Mouse (Mus musculus): ENCODE data around the gene Fgfr2. TPM values are rescaled to one million over a fixed set of nuclear protein-coding genes. Genes with fewer than 3 reads are reported as not detected.
A peak's percentile ranks its signal among the peaks of the same experiment; 100 is the strongest.

Fgfr2 gene
- polyA plus RNA-seq, 1 experiment from 2014 or later, result 39.4 TPM

GRCm38 (mm10) chr7:130701336-130701735 lies 2421.8 kb downstream of the Fgfr2 start:
- Histone ChIP-seq H3K4me2 (replicated peaks) (no peak overlapping the region), H3K9ac (replicated peaks) (no peak overlapping the region), H3K27ac (no peak overlapping the region), H3K27me3 (no peaks in the 10 kb centered on the region), H3K36me3 (peaks cover 25% of the 10 kb centered on the region), H3K9me3 (no peaks in the 10 kb centered on the region), H3K4me1 (replicated peaks) (peaks cover 71% of the 10 kb centered on the region), H3K4me3 (replicated peaks) (no peak overlapping the region)
- WGBS, result 87% methylated on average over 1 of the region's 1 CpGs
- no peak for ATAC-seq

DNA sequence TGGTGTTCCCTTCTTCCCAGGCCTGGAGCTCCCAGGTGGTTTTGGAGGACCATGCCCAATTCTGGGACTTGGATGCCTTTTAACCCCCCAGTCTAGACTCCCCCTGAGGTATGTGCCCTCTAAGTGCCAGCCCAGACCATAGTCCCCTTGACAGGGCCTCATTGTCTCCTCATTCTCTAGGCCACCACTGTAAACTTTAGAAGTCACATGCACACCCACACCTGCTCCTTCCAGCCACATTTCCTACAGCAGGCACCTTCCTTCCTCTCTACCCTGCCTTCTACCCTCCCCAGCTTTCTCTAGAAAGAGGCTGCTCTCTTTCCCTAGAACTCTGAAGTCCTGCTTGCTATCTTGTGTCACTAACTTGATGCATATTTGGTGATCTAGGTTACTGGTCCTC lies 2424.7 kb downstream of the Fgfr2 start:
- Histone ChIP-seq H3K4me1 (replicated peaks) (peaks cover 82% of the 10 kb centered on the region), H3K36me3 (peaks cover 25% of the 10 kb centered on the region), H3K27me3 (no peaks in the 10 kb centered on the region), H3K9ac (replicated peaks) (no peak overlapping the region), H3K4me3 (replicated peaks) (no peak overlapping the region), H3K4me2 (replicated peaks) (no peak overlapping the region), H3K27ac (no peak overlapping the region), H3K9me3 (no peaks in the 10 kb centered on the region)
- ATAC-seq, result no peak

GRCm38 (mm10) chr7:130696347-130697234 lies 2426.6 kb downstream of the Fgfr2 start:
- Histone ChIP-seq H3K36me3 (peaks cover 21% of the 10 kb centered on the region), H3K27ac (peak overlapping the region; percentile 67), H3K4me3 (replicated peaks) (peak overlapping the region; percentile 24), H3K27me3 (no peaks in the 10 kb centered on the region), H3K4me1 (replicated peaks) (peaks cover 70% of the 10 kb centered on the region), H3K9me3 (no peaks in the 10 kb centered on the region), H3K4me2 (replicated peaks) (peak overlapping the region; percentile 88), H3K9ac (replicated peaks) (peak overlapping the region; percentile 46)
- WGBS, result 45% methylated on average over 16 of the region's 16 CpGs
- ATAC-seq, result no peak

DNA sequence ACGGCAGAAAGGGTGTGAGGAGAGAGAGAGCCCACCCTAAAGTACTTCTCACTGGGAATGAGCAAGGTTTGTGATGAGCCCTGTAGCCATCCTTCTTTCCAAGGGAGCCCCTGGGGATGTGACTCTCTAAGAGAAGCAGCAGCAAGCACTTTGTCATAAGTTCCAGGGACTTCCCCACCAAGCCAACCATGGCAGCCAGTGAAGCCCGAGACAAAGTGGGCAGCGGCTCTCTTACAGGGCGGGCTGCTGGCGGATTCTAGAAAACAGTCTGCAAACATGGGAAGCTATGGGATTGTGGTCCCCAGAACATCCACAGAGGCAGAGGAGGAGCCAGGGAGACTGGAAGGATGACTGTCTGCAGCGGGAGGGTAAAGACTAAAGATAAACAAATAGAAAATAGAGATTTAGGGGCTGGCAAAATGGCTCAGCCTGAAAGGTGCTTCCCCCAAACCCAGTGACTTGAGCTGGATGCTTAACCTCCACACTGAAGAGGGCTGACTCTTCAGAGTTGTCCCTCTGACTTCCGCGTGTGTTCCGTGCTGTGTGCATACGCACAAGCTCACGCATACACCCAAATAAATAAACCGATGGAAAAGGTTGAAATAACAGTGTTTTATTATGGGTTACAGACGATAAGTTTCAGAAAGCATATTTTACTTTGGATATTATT lies 2427.3 kb downstream of the Fgfr2 start:
- ATAC-seq, result no peak
- Histone ChIP-seq H3K27me3 (no peaks in the 10 kb centered on the region), H3K4me1 (replicated peaks) (peaks cover 68% of the 10 kb centered on the region), H3K27ac (peak overlapping the region; percentile 4), H3K9me3 (no peaks in the 10 kb centered on the region), H3K4me3 (replicated peaks) (peak overlapping the region; percentile 92), H3K4me2 (replicated peaks) (peak overlapping the region; percentile 88), H3K9ac (replicated peaks) (peak overlapping the region; percentile 99), H3K36me3 (peaks cover 15% of the 10 kb centered on the region)
- WGBS, result 70% methylated on average over 13 of the region's 13 CpGs

DNA sequence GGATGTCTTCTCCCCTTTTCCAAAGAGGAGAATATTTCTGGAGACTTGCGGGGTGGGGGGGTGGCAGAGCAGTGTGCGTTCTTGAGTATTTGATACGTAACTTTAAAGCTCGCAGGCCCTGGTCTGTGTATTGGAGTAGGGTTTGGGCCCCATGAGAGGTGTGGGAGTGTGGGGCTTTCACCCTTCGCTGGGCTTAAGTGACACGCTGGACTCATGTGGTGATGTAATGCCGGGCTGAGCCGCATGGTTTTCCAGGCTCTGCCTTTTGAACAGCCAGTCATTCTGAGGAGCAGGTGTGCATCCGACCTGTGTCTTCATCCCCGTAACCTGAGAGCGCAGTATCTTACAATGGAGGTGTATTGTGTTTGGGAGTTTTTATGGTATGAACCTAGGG lies 2429.4 kb downstream of the Fgfr2 start:
- H3K9me3 ChIP-seq, result no peaks in the 10 kb centered on the region
- H3K27ac ChIP-seq, result peak overlapping the region; percentile 100
- H3K27me3 ChIP-seq, result no peaks in the 10 kb centered on the region
- no peak for ATAC-seq
- peak overlapping the region; percentile 88 for H3K4me2 ChIP-seq (replicated peaks)
- 9% methylated on average over 11 of the region's 11 CpGs for WGBS
- H3K36me3 ChIP-seq, result no peaks in the 10 kb centered on the region
- peaks cover 65% of the 10 kb centered on the region for H3K4me1 ChIP-seq (replicated peaks)
- peak overlapping the region; percentile 92 for H3K4me3 ChIP-seq (replicated peaks)
- H3K9ac ChIP-seq (replicated peaks), result peak overlapping the region; percentile 99

- Histone ChIP-seq H3K27me3 (no peaks in the 10 kb centered on the region), H3K4me2 (replicated peaks) (peak overlapping the region; percentile 88), H3K4me1 (replicated peaks) (peaks cover 59% of the 10 kb centered on the region), H3K36me3 (no peaks in the 10 kb centered on the region), H3K9ac (replicated peaks) (peak overlapping the region; percentile 99), H3K4me3 (replicated peaks) (peak overlapping the region; percentile 92), H3K27ac (peak overlapping the region; percentile 100), H3K9me3 (no peaks in the 10 kb centered on the region)
- ATAC-seq, result peak; percentile 51
- WGBS, result 1% methylated on average over 19 of the region's 19 CpGs
Observed at GRCm38 (mm10) chr7:130692943-130693799, 2430.0 kb downstream of the Fgfr2 start.

DNA sequence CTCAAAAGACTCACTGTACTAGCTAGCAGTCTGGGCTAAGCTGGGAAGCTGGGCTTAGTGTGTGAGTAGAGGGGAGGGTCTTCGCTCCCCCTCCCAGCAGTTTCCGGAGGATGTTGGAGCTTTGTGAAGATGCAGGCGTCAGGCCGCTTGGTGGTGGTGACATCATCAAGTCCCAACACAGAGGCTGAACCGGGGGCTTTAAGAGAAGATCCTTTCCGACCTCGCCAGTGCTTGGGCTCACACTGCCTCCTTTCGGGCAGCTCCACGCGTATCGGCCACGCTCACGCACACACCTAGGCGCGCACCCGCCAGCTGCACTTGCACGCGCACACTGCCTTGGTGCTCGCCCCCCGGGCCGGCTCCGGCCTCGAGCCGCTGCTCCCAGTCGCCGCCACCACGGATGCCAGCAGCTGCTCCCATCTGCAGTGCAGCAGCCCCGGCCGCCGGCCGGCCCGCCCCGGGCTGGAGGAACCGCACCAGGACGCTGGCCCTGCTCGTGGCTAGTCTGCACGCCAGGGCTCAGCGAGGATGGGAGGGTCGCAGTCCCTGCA lies 2430.7 kb downstream of the Fgfr2 start:
- Histone ChIP-seq H3K27ac (peak overlapping the region; percentile 100), H3K9me3 (no peaks in the 10 kb centered on the region), H3K4me3 (replicated peaks) (peak overlapping the region; percentile 92), H3K36me3 (no peaks in the 10 kb centered on the region), H3K4me2 (replicated peaks) (peak overlapping the region; percentile 88), H3K27me3 (no peaks in the 10 kb centered on the region), H3K9ac (replicated peaks) (peak overlapping the region; percentile 99), H3K4me1 (replicated peaks) (peaks cover 52% of the 10 kb centered on the region)
- WGBS, result under 1% methylated on average over 39 of the region's 39 CpGs
- peak; percentile 92 for ATAC-seq

DNA sequence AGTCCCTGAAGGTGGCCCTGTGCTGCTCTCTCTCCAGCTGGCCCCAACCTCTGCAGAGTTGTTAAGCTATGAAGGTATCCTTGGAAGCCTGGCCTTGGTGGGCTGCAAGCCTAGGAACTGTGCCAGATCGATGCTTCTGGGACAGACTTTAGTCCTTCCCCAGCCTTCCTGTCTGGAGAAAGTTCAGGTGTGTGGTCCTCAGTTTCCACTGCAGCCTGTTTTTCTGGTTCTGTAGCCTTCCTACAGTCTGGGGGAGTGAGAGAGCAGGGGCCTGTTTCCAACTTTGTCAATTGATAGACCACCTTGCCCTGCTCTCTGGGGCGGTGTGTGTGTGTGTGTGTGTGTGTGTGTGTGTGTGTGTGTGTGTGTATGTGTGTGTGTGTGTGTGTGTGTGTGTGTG lies 2431.2 kb downstream of the Fgfr2 start:
- H3K9ac ChIP-seq (replicated peaks), result peak overlapping the region; percentile 99; the same call in 1 of the 2 replicates
- peaks cover 47% of the 10 kb centered on the region for H3K4me1 ChIP-seq (replicated peaks)
- H3K4me3 ChIP-seq (replicated peaks), result peak overlapping the region; percentile 92

DNA sequence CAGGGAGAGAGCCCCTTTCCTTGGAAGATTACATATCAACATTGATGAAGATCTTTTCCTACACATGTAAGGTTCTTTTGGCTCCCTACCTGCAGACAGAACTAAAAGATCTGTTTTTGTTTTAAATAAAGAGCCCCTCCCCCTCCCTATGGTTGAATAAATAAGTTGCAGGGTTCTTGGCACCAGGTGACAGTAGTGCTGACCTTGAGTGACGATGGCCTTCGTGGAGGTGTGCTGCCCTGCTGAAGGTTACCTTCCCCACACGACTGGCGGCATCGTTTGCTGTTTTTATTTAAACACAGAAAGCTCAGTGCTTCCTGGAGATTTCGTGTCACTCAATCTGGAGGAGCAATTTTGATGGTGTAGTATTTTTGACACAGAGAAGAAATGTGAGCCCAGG lies 2432.3 kb downstream of the Fgfr2 start:
- peak overlapping the region; percentile 5; the same call in 1 of the 2 replicates for H3K9ac ChIP-seq (replicated peaks)
- H3K27ac ChIP-seq, result no peak overlapping the region
- H3K27me3 ChIP-seq, result no peaks in the 10 kb centered on the region
- H3K4me3 ChIP-seq (replicated peaks), result no peak overlapping the region
- 87% methylated on average over 6 of the region's 6 CpGs for WGBS
- no peaks in the 10 kb centered on the region for H3K9me3 ChIP-seq
- H3K4me1 ChIP-seq (replicated peaks), result peaks cover 36% of the 10 kb centered on the region
- H3K4me2 ChIP-seq (replicated peaks), result no peak overlapping the region
- ATAC-seq, result no peak
- no peaks in the 10 kb centered on the region for H3K36me3 ChIP-seq

More for the DNA sequence above, 2431.2 kb downstream of the Fgfr2 start:
- peak overlapping the region; percentile 88 for H3K4me2 ChIP-seq (replicated peaks)
- H3K9me3 ChIP-seq, result no peaks in the 10 kb centered on the region
- no peaks in the 10 kb centered on the region for H3K27me3 ChIP-seq
- peak; percentile 3; the same call in 1 of the 2 replicates for ATAC-seq
- 38% methylated on average over 2 of the region's 2 CpGs for WGBS
- peak overlapping the region; percentile 100 for H3K27ac ChIP-seq
- no peaks in the 10 kb centered on the region for H3K36me3 ChIP-seq

DNA sequence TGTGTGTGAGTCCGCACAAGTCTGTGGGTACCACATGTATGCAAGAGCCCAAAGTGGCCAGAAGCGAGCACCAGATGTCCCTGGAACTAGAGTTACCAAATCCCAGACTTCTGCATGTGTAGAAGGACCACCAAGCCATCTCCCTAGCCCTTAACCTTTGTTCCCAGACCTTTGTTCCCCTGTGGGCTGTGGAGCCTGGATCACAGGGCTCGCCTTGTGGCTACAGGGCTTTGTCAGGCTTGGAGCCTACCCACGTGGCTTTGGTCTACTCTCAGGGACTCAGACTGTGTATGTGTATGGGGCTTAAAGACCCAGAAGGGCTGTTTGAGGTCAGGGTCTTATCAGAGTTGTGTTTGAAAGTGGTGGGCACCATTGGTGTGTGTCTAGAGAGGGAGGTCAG lies 2434.5 kb downstream of the Fgfr2 start:
- ATAC-seq, result no peak
- WGBS, result 78% methylated on average over 4 of the region's 4 CpGs
- H3K9me3 ChIP-seq, result no peaks in the 10 kb centered on the region
- no peak overlapping the region for H3K4me2 ChIP-seq (replicated peaks)
- H3K27ac ChIP-seq, result no peak overlapping the region
- peaks cover 13% of the 10 kb centered on the region for H3K4me1 ChIP-seq (replicated peaks)
- no peak overlapping the region for H3K4me3 ChIP-seq (replicated peaks)
- no peaks in the 10 kb centered on the region for H3K36me3 ChIP-seq
- no peaks in the 10 kb centered on the region for H3K27me3 ChIP-seq
- H3K9ac ChIP-seq (replicated peaks), result no peak overlapping the region

DNA sequence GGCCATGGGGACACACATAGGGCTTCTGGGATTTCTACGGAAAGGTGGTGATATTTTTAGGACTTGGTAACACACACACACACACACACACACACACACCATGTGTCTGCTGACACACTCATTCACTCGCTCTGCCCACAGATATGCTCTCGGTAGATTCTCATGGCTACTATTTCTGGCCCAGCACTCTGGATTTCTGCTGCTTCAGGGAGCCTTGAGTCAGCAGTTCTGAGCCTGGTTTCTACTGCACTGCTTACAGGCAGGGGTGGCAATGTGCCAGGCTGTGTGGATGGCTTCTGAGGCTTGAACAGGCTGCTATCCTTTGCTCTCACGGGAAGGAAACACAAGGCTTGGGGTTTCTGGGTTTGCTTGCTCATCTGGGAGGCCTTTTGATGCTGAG lies 2441.4 kb downstream of the Fgfr2 start:
- Histone ChIP-seq H3K4me3 (replicated peaks) (no peak overlapping the region), H3K27ac (peak overlapping the region; percentile 7; the same call in 1 of the 2 replicates), H3K36me3 (no peaks in the 10 kb centered on the region), H3K9ac (replicated peaks) (0 out of 2 replicates have a peak overlapping the region, but pooled peaks have one; percentile 36), H3K4me1 (replicated peaks) (peaks cover 18% of the 10 kb centered on the region), H3K4me2 (replicated peaks) (no peak overlapping the region), H3K9me3 (no peaks in the 10 kb centered on the region), H3K27me3 (no peaks in the 10 kb centered on the region)
- ATAC-seq, result no peak
- WGBS, result 83% methylated on average over 4 of the region's 4 CpGs

All from midbrain, embryonic 13.5 days (tissue).